Mouse (Mus musculus) kidney, postnatal 14 days (tissue): ENCODE measurements at regions not wholly inside any gene's neighbourhood (a gene's known extent, or its start where the extent isn't known, plus 50 kb on each side); places are given as distances from the start of the nearest gene placed in this dataset.

Experiments
- DNase-seq: peaks from one replicate; pipeline ENCODE4 v3.0.0; 2022; ENCODE audit warnings: mixed read lengths

DNA sequence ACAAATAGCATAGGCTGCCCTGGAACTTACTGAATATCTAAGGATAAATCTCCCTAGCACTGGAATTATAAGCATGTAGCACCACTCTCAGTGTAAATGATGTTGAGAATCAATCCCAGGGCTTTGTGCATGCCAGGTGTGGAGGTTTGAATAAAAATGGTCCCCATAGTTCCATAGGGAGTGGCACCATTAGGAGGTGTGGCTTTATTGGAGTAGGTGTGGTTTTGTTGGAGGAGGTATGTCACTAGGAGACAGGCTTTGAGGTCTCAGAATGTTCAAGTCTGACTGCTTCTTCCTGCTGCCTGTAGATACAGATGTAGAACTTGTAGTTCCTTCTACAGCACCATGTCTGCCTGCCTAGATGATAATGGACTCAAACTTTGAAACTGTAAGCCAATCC lies 217.8 kb downstream of the Rsl24d1 start:
- DNase-seq: no peak

DNA sequence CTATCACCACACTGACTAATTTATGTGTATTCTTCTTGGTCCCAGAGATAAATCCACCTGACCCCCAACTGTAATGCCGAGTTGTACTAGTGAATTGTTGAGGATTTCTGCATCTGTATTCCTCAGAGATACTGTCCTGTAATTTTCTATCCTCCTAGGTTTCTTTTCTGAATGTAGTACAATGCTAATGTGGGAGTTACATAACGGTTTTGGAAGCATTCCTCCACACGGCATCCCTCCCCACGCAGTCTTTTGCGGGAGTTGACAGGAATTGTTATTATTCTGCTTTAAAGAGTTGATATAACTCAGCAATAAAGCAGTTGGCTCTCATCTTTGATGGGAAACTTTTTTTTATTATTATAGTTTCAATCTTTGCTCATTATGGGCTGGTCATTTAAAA lies 222.8 kb downstream of the Rsl24d1 start:
- DNase-seq: no peak

DNA sequence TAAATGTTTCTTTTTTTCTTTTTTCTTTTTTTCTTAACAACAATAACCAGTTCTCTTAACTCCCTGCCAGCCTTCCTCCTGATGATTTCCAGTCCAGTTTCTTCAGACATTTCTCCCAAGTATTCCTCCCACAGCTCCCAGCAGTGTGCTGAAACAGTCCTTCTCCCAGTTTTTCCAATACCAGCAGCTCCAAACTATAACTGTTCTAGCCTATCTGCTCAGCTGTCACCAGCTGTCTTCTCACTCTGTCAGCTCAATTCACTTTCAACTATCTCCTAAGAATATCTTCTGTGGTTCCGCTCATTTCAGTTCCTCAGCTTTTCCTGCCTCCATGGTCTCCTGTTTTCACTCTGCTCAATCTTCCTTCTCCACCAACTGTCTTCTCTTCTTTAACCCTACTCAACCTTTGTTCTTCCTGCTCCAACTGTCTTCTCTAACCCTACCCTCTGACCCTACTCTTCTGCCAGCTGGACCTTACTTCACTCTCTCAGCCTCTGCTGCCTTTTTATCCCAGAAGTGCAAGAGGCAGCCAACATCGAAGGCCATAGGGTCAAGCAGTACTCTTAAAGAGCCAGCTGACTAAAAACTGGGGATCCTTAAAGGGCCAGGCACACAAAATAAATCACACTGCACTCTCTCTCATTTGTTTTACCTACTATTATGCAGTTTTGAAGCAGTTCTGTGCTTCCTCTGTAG lies 224.0 kb downstream of the Rsl24d1 start:
- DNase-seq: peak; percentile 27

DNA sequence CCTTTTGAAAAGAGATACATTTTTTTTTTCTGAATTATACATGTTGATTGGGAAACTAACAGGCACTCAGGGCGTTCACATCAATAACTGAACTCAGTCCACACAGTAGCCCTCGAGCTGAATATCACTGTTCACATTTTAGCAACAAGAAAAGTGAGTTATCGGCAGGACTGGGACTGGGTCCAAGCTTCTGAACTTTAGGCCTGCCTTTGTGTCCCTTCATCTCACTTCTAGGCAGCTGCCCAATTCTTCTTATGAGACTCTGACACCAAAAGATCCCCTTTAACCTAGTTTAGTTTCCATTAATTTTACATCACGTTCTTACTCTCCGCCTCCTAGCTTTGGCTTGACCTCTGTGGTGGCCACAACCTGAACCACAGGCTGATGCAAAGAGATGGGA lies 242.7 kb downstream of the Rsl24d1 start:
- peak; percentile 61 for DNase-seq

DNA sequence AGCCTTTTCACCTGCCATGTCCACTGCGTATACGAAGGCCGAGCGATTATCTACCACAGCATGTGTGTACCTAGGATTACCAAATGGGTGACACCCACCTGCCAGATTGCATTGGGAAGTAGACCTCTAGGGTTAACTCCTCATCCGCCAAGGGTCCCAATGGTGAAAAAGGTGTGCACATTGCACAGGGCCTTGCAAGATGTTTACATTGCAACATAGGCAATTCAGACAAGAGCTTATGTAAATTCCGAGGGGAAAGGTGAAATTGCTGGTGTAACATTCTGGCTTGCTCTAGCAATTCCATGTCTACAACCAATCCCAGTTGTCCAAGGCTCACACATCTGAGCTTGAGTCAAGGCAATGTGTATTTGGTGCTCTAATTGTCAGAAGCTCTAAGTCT lies 245.7 kb downstream of the Rsl24d1 start:
- DNase-seq: no peak

DNA sequence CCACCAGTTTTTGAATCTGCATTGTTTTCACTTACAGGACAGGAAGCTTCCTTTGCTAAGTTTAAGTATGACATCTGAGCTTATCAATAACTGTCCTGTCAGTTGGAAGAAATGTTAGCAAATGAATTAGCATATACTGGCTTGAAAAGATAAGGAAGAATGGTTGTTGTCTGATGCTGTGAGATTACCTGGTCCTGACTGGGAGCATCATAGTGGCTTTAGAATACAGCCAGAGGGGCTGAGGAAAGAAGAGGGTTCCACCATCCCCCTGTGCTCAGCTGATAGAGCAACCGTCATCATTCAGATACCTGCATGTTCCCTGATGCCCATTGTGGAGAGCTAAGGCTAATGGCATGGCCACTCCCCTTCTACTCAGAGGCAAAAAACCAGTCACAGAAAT lies 267.5 kb downstream of the Rsl24d1 start:
- DNase-seq: no peak

DNA sequence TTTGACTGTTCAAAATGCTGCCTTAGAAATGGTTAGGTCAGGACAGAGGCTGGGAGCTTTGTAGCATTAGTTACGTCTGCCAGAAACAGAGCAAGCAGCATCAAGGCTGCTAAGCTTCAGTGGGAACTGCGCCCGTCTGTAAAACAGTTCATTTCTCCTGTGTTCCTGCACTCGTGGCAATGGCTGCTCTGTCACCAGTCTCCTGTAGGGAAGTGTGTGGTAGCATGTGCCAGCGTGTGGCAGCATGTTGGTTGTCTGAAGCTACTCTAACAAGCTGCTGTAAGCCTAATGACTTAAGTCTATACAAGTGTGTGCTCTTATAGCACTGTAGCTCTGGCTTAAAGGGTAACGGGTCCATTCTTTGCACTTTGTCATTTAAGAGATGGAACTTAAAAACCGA lies 278.8 kb downstream of the Rsl24d1 start:
- no peak for DNase-seq

DNA sequence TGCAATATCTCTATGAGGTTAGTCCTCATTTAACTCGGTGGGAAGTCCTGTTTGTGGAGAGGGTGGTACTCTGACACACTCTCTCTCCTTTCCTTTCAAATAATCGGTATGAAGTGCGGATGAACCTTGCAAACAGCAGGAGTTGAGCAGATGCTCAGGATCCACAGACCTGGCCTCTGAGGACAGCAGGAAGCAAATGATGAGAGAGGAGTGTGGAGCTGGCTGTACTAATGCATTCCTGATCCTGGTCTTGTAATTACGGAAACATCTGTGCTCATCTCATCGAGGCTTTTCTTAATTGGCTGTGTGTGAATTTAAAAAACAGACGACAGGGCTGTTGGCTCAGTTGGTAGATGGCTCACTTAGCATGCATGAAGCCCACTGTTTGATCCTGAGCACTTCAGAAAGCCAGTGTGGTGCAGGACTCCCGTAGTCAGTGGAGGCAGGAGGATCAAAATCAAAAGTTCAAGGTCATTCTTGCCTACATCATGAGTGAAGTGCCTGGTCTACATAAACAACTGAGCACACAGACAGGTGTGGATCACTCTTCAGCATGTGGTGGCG lies 300.2 kb downstream of the Rsl24d1 start:
- no peak for DNase-seq

DNA sequence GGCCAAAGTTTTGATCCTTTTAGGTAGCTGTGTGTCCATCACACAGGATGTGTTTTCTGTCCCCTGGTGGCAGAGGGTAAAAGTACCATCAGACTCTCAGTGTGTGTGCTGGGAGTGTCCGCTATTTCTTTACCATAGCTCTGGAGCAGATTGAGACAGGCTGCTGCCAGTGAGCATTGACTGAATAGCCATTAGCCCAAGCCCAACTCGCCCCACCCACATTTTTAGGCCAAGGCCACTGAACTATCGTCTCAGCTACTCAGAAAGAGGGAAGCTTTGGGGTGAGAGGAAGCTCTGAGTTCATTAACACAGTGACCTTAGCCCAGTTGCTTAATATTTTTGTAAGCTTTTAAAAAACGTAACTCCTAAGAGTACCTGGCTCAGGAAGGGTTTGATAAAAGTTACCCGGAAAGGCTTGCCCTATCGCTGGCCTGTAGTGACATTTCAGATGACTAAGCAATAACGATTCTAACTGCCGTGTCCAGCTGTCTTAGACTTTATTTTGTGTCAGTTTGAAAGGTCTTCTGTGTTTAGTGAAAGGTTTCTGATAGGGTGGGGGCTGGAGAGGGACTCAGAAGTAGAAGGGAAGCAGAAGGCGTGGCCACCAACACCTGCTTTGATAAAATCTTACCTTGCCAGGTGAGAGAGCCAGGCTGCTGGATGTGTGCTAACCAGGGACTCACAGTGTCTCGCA lies 303.0 kb downstream of the Rsl24d1 start:
- DNase-seq: no peak
